Mouse (Mus musculus) cerebellum, postnatal 4 days (tissue): Measurements from ENCODE around the gene Gm10300.

Experiments
- DNase-seq, 2 experiments: peaks; one replicate each; pipeline ENCODE4 v3.0.0; 2022; ENCODE audit warnings: low spot score in 2 of 2, mixed read lengths in 1 of 2

Gene Gm10300

DNA sequence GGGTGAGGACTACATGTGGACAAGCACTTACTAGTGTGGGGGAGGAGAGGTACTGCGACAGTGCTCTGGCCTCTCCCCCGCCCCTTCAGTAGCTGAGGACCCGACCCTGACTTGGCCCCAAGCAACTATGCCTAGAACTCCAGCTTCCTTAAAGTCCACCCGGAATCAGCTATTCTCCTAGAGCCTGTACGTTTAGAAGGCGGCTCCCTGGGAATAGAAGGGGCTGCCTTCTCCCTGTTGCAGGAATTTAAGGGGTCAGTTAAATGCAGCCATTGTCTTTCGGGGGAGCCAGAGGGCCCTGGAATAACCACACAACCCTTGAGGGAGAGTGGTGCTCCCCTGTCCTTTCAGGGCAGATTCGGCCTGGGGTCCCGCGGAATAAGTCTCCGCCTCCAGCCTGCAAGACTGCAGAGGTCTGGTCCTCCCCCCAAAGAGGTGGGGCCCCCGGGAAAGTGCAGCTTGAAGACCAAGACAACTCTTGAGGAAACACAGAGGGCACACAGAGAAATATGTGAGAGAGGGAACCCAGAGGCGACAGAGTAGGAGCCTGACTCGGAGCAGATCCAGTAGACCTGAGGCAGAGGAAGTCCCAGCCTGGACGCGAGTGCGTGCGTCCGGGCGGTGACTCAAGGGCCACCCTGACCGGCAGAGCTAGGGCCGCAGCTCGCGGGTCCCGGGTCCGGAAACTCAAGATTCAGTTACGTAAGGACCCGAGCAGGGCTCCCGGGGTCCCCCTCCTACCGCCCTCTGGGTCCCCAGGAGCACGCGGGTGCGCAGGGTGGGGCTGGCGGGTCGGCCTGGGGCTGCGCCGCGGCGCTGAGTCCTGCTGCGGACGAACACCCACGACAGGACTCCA lies at the start of gene Gm10300:
Gene Gm10300 (plus strand): TSS at position 621 of the 856 bp plus-strand sequence.
- DNase-seq, result no peak

DNA sequence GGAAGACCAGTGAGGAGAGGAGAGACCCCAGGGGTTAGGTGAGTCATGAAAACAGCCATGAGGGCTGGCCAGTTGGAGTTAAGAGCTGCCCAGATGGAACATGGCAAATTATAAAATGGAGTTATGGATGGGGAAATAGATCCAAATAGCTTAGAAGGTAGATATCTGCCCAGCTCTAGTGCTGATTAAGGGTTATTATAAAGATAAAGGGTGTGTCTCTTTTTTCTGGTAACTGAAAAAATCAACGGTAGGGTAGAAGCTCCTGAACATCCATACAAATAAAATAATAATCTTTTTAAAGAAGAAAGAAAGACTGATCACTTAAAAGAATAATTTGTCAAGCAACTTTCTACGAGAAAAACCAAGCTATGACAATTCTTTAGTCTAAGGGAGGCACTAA lies 49.2 kb upstream of the Gm10300 start:
- no peak for DNase-seq

- DNase-seq, result no peak
Observed at GRCm38 (mm10) chr4:132025738-132026527, 48.6 kb upstream of the Gm10300 start.

DNA sequence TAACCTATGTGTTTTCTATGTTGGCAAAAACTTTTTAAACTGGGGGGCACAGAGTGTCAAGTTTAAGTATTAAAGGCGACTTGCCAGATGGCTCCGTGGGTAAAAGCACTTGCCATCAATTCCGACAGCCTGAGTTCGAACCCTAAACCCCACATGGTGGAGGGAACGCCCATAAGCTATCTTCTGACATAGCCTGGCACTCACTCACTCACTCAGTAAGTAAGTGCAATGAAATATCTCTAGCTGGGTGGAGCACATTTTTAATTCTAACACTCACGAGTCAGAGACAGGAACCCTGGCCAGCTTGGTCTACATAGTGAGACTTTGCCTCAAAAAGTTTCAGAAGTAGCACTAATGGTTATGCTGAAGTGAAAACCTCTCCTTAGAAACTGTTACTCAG lies 47.3 kb upstream of the Gm10300 start:
- DNase-seq, result no peak

DNA sequence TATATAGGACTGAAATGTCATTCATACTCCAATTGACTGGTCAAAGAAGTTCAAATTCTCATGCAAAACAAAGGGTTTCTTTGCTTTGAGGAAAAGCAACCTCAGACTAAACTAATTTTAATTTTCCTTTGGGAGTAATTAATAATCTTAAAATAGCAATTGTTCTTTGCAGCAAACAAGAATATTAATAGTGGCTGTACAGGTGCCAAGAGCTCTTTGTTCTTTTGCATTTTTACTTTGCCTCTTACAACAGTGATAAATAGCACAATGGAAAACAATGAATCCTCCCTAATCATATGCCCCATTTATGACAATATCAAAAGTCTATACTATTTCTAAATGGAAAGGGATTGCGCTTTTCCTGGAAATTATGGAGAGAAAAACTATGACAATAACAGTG lies 46.7 kb upstream of the Gm10300 start:
- DNase-seq, result no peak

DNA sequence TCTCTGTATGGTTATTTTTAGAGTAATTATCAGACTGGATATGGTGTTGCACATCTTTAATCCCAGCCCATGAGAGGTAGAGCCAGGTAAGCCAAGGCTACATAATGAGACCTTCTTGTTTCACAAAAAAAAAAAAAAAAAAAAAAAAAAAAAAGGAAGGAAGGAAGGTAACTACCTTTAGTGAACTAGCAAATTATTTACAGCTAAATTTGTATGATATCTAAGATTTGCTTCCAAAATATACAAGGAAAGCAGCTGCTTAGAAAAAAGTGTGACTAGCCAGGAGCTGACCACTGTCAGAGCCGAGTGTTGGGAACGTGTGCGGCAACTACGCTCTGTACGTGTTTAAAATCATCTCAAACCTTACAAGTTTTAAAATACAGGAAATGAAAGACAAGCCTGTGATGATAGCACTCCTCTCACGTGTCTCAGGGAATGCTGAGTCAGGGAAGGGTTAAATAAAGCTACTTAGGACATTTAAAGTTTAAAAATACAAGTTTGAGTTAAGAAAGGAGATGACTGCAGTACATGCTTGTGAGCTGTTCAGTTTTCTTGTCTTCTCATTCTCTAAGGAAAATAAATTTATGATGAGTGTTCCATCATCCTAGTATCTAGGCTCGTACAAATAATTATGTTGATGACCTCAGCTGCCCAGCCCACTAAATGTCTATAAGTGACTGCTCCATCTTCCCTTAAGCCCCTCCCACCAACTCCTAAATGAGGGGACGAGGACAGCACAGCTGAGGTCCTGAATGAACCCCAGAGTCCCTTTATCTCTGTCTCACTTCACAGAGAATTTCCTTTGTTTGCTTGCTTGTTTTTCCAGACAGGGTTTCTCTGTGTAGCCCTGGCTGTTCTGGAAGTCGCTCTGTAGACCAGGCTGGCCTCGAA lies 44.4 kb upstream of the Gm10300 start:
- DNase-seq, result no peak

DNA sequence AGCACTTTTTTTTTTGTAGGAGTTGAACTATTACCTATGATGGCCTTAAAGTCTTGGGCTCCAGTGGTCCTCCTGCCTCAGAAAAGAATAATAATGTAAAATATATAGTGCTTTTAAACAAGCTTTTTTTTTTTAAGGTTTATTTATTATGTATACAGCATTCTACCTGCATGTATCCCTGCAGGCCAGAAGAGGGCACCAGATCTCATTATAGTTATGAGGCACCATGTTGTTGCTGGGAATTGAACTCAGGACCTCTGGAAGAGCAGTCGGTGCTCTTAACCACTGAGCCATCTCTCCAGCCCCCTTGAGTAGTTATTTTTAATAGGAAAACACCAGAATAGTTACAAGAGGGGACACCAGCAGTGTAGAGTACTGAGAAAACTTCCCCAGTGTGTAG lies 41.3 kb upstream of the Gm10300 start:
- no peak for DNase-seq

DNA sequence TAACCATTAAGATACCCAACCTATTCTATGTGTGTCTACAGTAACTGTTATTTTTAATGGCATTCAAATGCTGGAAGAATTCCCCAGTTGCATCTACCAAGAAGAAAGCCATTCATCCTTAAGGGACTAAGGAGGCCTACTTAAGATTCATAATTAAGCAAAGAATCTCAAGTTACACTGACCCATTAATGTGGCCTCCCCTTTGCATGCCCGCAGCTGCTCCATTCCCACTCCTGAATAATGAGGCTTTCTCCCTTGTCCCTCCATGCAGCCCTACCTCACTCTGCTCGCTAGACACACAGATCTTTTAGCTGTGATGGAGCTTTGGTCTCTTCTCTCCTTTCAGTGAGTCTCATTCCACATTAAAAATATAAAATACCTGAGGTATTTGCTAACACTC lies 40.3 kb upstream of the Gm10300 start:
- no peak for DNase-seq

GRCm38 (mm10) chr4:132037137-132037536 lies 37.4 kb upstream of the Gm10300 start:
- DNase-seq, result no peak

- no peak for DNase-seq
Observed at GRCm38 (mm10) chr4:132037991-132038390, 36.5 kb upstream of the Gm10300 start.

- DNase-seq, result no peak
Observed at GRCm38 (mm10) chr4:132038809-132039208, 35.7 kb upstream of the Gm10300 start.

GRCm38 (mm10) chr4:132039521-132039920 lies 35.0 kb upstream of the Gm10300 start:
- no peak for DNase-seq

DNA sequence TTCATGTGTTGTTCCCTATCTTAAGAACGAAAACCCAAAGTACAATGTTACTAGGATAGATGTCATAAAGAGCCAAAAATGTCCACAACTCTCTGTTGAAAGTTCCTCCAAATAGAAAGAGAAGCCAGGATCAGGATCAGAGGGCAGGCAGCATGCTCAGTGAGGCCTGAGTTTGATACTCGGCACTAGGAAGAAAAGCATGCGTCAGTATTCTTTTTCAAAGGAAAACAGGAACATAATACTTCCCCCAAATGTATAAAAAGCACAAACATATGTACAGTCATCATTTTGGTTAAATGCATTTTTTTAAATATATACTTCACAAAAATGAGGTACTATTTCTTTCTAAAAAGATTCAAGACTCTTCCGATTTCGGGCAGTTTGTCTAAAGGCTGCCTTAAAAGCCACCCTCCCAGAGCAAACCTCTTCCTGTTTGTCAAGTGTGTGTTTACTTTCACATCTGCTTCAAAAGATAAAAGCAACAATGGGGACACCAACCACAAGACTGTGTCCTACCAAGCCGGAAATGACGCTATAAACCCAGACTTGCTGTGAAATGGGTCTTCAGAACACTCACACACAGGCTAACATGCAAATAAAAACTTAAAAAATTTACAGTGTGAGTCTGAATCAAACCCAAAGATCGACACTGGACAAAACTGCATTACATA lies 34.4 kb upstream of the Gm10300 start:
- no peak for DNase-seq

DNA sequence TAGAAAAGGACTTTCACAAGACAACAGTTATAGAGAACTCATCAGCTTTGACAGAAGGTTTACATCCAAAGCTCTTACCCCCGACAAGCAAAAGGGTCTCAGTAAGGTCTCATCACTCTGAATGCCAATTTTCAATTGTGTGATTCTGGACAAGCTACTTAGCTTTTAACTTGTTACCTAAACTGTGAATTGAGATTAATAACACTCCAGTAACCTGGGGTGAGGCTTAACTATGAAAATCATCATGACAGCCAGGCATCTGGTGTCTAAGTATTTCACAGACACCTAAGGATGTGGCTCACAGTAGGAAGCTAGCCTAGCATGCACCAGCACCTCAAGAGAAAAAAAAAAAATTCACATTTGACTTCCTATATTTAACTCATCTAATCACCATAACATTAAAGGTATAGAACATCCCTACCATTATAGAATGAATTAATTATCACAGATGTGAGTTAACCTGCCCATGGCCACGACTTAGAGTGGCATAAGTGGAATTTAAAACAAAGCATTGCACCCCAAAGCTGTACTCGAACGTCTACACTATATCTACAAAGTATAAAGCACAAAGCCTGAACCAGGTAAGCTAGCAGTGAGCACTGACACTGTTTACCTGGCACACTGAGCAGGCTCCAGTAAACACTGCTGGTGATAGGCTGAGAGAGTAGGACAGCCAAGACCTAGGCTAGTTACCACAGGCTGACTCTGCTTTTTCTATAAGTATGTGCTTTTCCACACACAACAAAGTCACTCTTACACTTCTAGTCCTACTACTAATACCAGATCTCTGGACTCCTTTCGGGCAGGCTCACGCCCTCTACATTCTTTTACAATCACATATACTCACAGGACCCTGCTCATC lies 32.8 kb upstream of the Gm10300 start:
- no peak for DNase-seq

DNA sequence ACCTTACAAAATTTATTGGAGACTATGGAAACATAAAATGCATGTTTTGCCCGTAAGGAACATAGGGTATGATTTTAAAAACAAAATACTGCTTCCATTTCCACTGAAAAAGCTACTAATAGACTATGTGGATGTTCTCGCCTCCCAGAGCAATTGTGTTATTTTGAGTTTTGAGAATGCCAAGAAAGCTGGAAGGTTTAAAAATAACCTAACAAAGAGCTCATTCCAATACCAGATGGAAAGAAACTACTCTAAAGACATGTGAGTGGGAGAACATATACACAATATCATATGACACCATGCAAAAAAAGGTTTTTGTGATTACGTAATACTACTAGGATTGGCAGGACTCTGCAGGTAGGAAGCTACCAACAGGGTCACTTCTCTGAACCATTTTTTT lies 30.8 kb upstream of the Gm10300 start:
- DNase-seq, result no peak

GRCm38 (mm10) chr4:132048011-132048991 lies 26.2 kb upstream of the Gm10300 start:
- DNase-seq, result peak in 1 of 2 experiments; percentile 57

GRCm38 (mm10) chr4:132048995-132049404 lies 25.5 kb upstream of the Gm10300 start:
- DNase-seq, result peak; percentile 74 to 92

- no peak for DNase-seq
Observed at GRCm38 (mm10) chr4:132049549-132050200, 24.8 kb upstream of the Gm10300 start.
